Mouse (Mus musculus): Measurements from ENCODE around the gene Gm20388.

Gm20388 gene

DNA sequence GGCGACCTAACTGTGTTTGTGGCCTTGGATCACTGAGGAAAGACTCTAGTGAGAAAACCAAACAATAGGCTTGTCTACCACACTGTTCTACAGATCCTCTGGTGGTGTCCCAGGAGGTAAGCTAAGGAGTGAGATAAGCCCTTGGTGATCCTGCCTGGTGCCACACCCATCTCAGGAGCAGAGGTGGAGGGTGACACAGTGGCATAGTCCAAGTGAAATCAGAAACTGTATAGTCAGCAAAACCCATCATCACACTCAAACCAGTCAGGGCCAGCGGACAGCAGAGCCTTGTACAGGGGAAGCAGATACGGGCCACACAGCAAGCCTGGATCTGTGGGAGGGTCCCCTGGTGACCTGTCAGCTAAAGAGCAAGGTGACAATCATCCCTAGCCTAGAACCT lies 1454.5 kb downstream of the Gm20388 start:
- DNase-seq, result no peak

GRCm38 (mm10) chr8:121366655-121367054 lies 1456.0 kb downstream of the Gm20388 start:
- DNase-seq, result peak; percentile 40 to 47

DNA sequence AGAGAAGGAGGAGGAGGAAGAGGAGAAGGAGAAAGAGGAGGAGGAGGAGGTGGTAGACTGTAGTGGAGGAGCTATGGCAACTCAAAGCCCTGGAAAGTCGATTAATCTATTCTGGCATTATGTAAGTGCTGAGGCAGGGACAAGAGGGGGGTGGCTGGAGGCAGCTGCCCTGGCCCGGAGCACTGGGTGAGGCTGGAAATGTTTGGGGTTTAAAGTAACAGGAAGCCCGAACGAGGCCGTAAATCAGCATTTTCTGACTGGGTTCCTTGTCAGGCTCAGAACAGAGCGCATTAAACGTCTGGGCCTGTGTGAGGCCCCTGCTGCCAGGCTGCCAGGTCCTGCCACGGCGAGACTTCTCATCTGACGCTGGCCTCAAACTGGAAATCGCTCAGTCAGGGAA lies 1458.2 kb downstream of the Gm20388 start:
- DNase-seq, result no peak

DNA sequence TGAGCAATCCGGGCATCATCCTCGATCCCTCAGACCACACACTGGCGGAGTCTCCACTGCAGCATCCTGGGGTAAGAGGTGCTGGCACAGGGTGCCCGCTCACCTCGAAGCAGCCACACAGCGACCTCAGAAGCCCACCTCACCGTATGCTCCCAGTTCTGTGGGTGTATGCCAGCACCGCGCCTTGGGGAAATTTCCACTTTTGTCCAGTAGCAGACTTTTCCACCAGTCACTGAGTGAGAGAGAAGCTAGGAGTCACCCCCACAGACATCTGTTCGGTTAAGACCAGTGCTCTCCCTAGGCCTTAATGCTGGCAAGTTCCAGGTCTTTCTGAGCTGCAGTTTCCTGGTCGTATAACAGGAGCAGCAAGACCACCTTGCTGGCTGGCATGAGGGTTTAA lies 1458.7 kb downstream of the Gm20388 start:
- no peak for DNase-seq

- DNase-seq, result no peak
These were observed 1460.6 kb downstream of the Gm20388 start for GRCm38 (mm10) chr8:121371287-121371686.

GRCm38 (mm10) chr8:121371911-121372638 lies 1461.4 kb downstream of the Gm20388 start:
- DNase-seq, result no peak

- DNase-seq, result no peak
These were observed 1462.0 kb downstream of the Gm20388 start for GRCm38 (mm10) chr8:121372639-121372986.

GRCm38 (mm10) chr8:121374284-121374683 lies 1463.6 kb downstream of the Gm20388 start:
- DNase-seq, result no peak

GRCm38 (mm10) chr8:121374777-121375176 lies 1464.1 kb downstream of the Gm20388 start:
- peak; percentile 45 to 63 for DNase-seq

DNA sequence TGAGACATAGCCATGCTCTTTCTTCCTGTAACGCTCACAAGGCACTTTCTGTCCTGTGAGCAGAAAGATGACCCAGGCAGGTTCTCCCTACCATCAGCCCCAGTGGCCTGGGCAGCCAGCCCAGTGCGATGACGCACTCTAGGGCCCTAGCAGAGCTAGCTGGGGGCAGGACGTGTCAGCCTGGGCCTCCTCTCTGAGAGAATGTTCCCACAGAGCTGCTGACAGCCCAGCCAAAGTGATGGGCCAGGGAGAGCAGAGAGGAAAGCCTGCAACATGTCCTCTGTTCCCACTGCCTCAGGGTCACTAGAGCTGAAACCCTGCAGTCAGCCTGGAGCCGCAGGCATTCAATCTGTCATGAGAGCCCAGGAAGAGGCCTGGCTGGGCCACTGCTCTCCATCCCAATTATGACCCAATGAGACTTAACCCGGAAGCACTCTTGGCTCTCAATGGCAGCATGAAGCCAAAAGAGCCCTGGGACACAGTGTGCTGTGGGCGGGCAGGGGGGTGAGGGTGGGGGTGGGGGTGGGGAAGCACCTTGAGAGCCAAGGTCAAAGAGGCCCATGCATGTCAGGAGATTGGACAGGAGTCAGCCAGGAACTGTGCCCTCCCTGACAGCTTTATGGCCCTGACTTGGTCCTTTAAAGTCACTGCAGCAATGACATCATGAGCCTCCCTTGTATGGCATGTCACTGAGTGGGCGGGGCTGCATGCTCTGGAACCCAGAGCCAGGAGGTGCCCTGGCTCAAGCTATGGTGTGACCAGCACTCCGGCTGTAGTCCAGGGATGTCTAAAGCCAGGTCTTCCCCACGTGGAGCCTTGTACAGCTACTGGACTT lies 1465.7 kb downstream of the Gm20388 start:
- peak; percentile 41 to 44 for DNase-seq

DNA sequence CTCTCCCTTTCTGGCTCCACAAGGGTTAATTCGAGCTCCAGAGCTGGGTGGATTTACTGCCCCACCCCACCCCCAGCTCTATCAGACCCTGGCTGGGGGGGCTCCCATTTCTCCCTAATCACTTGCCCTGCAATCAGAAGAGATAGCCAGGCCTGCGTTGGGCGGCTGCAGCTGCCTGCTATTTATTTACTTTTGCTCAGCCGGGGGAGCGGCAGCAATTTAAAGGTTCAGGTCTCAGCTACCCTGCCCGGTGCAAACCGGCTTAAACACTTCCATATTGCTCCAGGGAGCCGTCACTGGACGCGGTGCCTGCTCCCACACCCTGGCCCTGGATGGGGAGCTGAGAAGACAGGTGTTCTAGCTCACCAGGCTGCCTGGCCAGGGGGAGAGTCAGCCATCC lies 1467.0 kb downstream of the Gm20388 start:
- DNase-seq, result no peak

GRCm38 (mm10) chr8:121379387-121379786 lies 1468.7 kb downstream of the Gm20388 start:
- no peak for DNase-seq

GRCm38 (mm10) chr8:121382583-121383241 lies 1472.1 kb downstream of the Gm20388 start:
- DNase-seq, result peak; percentile 79 to 86

DNA sequence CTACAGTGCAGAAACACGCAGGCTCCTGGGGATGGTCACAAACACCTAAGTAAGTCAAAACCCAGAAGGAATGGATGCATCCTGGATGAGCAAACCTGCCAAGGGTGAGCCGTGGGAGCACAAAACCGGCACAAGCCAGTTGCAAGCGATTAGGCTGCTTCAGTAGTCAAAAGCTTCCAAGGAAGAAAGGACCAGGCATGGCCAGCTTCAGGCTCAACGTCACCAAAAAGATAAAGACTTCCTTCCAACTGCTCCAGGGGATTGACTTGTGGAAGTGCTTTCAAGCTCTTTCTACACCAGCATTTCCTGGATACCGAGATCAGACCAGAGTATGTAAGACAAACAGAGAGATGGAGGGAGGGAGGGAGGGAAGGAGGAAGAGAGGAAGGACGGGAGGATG lies 1474.9 kb downstream of the Gm20388 start:
- no peak for DNase-seq

DNA sequence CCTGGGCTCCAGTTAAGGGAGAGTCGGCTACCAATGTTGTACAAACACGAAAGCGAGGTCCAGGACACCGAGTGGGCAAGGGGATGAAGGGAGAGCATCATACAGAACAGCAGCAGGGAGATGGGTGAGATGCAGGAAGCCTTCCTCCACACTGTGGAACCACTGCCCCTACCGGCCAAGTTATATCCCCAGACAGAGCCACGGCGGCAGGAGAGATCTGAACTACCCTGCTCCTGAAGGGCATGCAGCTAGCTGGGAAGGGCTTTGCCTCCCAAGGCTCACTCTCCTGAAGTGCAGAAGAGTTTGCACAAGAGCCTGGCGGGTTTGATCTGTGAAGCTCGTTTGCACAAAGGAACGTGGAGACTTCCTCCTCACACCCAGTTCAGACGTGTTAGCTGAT lies 1480.0 kb downstream of the Gm20388 start:
- peak; percentile 47 to 56 for DNase-seq

DNA sequence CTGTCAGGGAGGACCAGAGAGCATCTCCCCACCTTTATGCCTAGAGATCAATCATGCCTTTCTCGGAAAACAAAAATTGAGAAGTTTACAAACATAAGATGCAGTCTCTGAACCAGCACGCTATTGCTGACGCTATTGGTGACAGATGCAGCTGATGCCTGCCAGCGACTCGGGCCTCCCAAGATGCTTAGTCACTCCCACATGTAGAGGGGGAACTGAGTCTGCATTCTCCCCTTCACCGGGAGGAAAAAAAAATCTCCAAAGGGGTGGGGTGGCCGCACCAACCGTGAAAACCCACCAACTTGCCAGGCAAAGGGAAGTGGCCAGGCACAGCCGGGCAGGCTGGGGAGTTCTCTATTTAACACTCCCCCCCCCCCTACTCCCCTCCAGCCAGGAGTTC lies 1480.6 kb downstream of the Gm20388 start:
- no peak for DNase-seq

DNA sequence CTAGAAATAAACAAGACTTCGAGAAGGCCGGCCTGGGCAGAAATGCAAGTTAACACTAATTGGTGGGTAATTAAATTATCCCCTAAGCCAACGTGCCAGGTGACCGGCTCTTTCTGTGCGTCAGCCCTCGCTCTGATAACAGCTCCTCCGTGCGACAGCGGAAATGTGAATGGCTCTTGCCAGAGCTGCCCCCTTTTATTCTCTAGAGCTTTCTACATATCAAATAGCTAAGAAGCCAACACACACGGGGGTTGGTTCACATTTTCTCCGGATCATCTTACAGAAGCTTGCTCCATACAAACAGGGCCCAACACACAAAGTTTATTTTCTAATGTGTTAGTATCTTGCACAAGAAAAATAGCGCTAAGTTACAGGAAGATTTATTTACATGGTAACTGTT lies 1481.1 kb downstream of the Gm20388 start:
- DNase-seq, result no peak

DNA sequence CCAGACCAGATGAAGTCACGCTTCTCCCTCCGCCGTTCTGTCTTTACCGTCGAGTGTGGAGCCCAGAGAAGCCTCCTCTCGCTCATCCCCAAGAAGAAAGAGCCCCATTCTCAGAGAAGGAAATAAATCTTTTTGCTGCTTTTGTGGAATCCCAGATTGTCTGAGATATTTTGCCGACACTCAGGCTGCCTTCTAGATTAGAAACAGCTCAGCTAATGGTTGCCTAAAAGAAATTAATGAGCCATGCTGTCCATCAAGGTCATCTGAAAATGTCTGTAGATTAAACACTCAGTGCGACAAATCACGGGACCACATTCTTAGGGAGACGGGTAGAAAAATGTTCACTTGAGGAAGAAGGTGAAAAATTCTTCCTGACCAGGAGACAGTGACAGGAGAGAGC lies 1481.8 kb downstream of the Gm20388 start:
- DNase-seq, result no peak

- peak; percentile 67 to 82 for DNase-seq
These were observed 1482.5 kb downstream of the Gm20388 start for GRCm38 (mm10) chr8:121393111-121393510.

DNA sequence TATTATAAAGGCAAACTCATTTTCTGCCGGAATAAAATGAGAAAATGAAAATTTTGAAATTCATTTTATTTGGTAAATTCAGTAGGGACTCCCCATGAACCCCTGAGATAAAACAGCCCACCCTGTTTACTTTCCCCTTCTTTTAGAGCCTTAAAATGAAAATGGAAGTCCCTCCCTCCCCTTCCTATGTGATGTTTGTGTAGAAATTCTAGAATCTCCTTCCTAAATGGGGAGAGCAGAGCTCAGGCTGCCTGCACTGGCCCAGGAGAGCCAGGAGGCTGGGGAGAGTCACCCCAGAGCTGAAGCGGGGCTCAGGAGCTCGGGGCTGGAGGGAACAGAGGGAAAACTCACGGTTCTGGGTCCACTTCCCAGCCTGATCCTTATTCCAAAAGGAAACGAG lies 1484.0 kb downstream of the Gm20388 start:
- no peak for DNase-seq

GRCm38 (mm10) chr8:121395316-121395715 lies 1484.7 kb downstream of the Gm20388 start:
- DNase-seq, result no peak

DNA sequence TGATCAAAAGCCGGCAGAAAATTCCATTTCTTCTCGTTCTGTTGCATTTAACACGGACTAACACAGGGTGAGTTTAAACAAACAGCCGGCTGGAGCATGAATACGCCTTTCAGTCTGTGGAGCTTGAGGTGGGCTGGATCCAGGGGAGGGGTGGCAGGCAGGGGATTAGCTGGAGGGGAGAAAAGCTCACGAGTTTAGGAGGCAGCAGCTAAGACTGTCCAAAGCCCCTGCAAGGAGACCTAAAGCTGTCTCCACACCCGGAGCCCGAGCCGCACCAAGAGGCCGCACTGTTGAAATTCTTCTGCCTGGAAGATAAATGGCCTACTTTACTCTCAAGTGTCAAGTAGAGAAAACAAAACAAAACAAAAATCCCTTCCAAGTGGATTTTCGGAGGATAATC lies 1485.5 kb downstream of the Gm20388 start:
- no peak for DNase-seq

DNA sequence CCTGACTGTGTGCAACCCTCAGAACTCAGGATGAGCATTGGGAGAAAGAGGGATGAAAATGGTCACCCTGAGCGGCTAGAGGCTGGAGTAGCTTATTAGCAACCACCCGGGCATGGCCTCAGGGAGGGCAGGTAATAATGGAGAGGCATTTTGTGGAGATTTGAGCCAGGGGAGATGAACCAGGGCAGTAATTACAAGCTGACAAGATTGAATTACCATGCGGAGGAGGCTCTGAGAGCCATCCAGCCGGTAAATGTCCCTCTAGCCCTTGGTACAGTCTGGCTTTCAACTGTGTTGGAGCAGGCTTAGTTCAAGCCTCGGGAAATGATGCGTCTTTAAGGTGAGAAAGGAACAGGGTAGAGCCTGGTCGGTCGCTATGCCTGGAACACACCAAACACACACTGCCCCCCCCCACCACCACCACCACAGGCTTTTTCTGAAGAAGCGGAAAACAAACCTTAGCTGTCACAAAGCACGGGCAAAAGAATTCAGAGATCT lies 1486.6 kb downstream of the Gm20388 start:
- no peak for DNase-seq

- no peak for DNase-seq
These were observed 1487.4 kb downstream of the Gm20388 start for GRCm38 (mm10) chr8:121398081-121398480.
